Mouse (Mus musculus) 416B (cell line): ENCODE measurements around the gene Itprip.

ENCODE experiments used
- DNase-seq: peaks from one replicate; pipeline ENCODE4 v3.0.0; 2011; ENCODE audit warnings: low read depth

Itprip gene

DNA sequence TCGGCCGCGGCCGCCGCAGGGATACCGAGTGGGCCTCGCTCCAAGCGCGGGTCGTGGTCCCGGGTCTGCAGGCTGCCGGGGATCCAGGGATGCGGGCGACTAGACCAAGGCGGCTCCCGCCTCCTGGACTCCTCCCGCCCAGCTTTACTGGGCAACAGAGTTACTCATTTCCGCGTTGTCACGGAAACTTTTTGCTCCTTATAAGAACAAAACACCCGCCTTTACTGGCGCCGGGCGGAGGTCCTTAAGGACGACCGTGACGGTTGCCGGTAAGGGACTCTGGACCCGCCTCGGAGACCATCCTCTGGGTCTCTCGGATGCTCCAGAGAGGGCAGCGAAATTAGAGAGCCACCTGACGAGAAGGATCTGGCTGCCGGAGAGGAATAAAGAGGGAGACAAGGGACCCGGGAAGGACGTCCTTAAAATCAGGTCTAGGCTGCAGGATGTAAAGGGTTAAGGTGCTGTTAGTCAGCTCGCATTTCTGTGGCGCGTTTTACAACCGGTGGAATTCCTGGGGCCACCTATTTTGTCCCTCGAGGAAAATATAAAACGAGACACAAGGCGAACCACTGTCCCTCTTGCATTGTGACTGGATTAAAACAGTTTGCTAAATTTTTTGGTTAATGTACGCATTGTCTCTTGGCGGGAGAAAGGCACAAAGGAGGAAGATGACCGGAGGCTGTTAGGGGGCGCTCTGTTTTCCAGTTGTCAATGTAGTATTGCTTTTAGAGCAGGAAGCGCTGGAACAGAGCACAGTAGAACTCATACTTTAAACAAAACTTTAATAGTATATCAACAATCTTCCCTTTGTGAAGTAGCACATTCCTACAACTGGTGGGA lies at the start of gene Itprip, which contains the start of gene Cfap43:
Itprip (minus strand) TSS at position 174 of the 840 bp plus-strand sequence.
Cfap43 (minus strand) TSS at position 162 of the 840 bp plus-strand sequence.
- DNase-seq = peak; percentile 97

DNA sequence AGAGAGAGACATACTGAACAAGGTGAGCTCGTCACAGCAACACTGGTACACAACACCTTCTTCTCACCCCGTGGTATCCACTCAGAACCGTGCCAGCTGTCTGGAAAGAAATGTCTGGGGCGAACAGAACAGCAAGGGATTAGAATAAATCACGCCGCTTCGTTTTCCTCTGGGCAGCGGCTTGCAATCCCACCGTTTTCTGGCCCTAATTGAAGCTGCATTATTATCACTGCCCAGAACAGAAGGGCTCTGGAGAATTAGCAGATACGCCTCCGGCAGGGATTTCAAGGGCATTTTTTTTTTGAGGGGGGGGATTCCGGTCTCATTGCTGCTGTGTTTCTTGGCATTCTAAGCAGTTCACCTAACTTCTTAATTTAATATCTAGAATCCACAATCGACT lies 39.1 kb upstream of the Itprip start:
- no peak for DNase-seq

DNA sequence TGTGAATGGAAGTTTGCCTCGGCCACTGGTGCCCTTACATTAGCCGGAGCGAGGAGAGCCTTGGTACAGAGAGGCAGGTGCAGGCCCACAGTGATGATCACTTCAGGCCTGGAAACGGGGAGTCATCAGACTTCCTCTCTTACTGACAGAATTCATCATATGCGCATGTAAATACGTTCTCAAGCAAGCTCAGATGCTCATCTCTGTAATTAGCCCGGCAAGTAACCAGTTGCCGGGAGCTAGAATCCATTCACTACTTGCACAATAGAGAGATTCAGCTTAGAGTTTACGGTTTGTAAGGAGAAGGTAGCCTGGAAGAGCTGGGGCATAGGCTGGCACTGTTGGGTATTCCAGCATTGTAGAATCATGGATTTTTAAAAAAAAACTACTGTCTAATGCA lies 34.1 kb upstream of the Itprip start:
- DNase-seq = no peak

DNA sequence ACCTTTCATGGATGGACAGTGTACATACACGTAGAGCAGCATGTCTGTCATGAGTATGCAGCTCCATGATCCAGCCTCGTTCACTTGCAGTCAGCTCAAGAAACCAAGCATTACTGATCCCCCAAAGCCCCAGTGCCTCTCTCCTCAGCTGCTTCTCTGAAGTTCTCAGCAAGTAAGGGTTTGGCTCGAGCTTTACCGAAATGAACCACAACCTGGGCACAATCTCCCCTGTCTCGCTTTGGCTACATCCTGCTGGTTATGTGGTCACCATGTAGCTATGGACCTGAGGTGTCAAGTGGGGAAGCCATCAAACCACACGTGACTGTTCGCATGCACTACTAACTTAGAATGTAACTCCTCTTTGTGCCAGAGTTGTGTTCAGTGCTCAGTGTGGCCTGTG lies 31.8 kb upstream of the Itprip start:
- no peak for DNase-seq

DNA sequence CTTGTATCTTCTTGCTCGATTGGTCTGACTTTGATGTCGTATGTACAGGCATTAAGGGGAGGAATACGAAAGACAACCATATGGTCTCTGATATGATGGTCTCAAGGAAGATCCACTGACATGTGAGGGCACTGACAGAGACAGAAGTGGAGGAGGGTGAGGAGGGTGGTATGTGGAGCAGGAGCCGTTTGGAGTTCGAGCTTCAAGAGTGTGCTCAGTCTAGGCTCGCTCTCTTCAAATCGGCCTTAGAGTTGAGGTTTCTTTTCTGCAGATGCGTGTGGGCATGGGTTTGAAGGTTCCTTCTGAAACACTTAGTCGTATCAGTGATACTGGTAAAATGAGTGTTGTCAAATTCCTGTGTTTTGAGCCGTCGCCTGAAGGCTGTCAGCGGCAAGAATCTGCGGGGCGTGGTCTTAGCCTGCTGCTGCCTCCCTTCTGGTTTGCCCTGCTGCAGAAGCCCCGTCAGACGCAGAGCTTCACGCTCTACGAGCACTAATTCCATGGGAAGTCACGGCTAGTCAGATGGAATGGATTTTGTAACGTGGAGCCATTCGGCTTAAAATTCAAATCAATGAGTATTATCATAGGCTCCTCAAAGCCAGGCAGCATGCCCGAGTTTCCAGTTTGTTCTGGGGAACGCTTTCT lies 27.8 kb upstream of the Itprip start:
- no peak for DNase-seq

DNA sequence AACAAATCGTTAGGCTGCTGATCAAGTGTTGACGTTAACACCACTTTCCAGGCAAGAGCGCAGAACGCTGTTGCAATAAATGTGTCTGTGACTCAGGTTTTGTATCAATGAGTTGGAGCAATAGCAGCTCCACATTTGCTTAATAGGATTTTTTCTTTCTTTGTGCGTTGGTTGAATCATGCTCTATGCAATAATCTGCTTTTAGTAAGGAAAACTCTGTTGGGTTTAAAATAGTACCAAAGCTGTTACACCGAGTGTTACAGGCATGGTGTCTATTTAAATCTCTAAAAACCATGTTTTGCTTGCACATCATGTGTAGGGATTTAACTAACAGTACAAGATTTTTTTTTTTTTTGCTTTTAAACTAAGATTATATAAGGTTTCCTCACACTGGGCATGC lies 20.3 kb upstream of the Itprip start:
- DNase-seq = no peak

DNA sequence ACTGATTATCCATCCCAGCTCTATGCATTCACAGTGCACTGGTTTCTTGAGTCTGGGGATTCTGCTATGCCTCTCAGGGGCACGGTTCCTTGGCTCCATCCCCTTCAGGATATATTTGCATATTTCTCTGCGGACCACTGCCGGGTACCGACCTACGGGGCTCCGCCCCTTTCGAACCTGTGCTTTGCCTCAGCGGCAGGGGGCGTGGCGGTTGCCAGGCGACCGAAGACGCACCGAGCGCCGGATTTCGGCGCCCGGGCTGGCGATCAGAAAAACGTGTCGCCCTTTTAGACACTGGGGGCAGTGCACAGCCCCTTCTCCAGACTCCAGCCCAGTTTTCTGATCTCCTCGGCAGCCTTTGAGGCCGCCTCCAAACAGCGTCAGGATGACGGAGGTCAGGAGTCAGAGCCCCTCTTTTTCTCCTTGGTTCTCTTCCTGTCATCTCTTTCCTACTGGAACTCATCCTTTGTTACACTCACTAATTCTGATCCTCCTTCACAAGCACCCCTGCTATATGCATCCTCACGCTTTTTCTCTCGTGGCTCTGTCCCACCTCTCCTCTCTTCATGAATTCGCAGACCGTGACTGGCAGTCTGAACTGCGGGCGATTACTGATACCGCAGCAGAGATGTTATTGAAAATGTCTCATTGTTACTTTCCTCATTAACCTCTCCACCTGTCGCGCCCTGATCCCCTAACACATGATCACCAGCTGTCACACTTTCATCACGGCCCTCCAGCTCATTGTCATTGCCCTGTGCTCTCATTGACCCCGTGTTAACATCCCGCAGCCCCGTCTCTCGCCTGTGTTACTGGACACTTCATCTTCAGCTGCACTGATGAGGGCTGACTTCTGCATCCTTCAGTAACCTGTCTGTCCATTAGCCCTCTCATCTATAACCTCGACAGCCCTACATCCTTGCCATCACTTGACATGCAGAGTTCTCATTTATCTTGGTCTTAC lies 18.6 kb upstream of the Itprip start, which contains the start of gene Cfap58:
Cfap58 (plus strand) TSS at position 233 of the 964 bp plus-strand sequence.
- peak; percentile 82 for DNase-seq

DNA sequence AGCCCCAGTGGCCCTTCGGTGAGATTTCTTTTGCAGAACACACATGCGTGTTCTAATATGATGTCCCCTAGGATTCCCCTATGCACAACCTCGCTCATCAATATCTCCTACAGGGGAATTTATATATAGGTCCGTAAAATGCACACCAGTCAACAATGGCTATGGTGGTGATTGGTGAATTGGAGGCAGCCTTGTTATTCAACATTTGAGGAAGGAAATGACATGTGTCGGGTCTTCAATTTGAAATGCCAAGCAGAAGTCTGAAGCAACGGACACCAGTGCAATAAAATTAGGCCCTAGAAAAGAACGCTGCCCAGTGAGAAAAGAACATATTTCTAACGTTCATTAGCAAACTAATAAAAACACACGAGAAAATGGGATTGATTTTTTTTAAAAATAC lies 17.8 kb upstream of the Itprip start:
- peak; percentile 66 for DNase-seq

DNA sequence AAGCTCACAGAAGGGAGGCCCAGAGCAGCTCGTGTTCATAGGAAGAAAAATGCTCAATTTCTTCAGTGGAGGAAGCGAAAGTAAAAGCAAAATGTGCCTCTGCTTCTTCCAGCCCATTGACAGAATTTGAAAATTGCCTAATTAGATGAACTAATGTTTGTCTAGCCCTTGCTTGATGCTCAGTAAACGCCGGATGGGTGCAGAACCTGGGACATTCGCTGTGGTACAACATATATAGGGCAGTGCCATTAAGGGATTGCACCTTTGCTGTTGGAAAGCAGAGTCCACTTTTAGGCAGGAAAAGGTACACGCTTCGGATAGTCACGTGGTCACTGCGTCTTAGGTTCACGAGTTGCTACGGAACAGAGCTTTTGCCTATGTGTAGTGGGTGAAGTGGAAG lies 17.4 kb upstream of the Itprip start:
- DNase-seq = peak; percentile 44

DNA sequence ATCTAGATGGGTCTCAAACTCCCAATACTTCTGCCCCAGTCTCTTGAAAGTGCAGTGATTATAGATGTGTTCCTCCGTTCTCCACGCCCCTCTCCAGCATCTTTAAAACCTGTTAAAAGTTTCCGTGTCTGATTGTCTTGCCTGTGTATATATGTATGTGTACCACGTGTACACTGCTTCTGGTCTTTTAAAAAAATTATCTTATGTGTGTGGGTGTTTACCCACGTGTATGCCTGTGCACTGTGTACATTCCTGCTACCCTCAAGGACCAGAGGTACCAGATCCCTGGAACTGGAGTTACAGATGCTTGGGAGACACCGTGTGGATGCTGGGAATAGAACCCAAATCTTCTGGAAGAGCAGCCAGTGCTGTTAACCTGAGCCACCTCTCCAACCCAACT lies 16.4 kb upstream of the Itprip start:
- DNase-seq = no peak

DNA sequence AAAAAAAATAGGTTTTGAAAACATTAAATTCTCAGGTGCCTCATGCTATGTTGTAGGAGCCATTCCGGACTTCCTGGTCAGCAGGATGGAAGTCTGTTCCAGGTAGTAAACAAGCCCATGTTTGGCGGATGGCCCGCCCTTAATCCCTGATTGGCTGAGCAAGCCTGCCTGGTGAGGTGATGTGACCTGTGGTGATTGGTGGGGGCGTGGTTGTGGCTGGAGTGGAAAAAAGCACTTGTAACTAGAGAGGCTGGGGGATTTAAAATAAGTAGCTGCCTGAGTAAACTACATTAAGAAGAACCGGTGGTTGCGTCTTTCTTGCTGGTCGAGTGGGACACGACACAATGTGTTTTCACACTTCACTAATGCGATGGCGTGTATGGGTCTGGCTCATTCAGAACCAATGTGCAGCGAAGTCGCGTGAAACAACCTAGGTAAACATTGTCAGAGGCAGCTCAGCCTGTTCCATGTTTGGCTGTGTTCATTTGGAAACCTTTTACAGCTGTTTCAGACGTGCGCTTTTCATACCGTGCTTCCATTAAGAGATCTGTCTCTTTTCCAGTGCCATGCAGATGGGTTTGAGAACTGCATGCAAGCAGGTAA lies 15.6 kb upstream of the Itprip start:
- DNase-seq = peak; percentile 26

DNA sequence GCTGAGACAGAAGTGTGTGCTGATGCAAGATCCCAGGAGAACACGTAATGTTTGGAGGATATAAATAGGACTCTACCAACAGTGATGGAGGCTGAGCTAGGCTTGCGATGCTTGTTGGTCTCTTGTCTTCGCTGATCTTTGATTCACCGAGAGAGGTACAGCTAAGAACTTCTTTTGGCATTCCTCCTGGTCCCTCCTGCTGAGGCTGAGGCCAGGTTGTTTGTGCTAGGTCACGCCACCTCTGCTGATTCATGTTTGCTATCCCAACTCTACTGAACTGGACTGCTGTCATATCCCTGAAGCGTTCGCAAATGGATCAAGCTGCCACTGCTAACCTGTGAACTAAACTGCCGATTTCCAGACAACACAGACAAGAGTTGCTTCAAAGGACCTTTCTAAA lies 15.0 kb upstream of the Itprip start:
- no peak for DNase-seq

DNA sequence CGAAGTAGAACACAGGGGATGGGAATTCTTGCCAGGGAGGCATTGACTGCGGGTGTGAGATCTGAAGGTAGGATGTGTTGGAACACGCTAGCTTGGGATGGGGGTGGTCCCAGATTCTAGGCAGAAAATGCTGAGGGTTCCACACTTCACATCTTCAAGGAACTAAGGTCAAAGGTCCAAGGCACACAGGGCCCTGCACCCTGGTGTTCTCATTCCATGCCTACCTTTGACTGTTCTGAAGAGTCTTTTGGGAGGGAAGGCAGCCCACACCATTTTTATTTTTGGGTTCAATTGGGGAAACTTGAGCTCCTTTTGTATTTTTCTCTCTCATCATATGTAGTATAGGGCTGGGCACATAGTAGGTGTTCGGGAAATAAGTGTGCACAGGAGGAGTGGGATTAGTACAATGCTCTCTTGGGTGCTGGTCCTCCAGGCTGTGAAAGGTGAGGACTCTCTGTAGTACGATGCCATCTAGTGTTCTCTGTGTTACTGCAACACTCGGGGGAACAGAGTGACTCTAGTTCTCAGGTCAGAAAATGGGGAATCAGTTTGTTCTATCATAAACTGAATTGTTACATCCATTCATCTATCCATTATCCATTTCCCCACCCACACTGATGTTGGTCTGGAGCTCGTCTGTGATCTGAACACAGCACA lies 13.0 kb upstream of the Itprip start:
- DNase-seq = peak; percentile 71

DNA sequence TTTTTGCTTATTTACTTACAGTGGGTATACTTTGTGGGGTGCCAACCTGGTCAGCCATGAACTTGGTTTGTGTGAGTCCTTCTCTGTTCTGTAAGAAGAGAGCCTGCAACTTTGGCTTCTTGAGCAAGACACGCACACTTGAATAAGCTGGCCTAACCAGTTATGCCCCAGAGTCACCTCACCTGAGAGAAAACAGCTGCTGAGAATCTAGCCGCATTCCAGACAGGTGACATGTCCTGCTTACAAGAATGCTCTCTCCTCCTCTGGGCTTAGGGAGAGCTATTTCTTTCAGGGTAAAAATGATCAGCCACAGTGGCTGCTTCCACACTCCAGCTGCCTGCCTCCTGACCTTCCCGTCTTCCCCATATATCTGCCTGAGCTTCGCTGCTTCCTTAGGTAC lies 9.9 kb upstream of the Itprip start:
- DNase-seq = no peak

DNA sequence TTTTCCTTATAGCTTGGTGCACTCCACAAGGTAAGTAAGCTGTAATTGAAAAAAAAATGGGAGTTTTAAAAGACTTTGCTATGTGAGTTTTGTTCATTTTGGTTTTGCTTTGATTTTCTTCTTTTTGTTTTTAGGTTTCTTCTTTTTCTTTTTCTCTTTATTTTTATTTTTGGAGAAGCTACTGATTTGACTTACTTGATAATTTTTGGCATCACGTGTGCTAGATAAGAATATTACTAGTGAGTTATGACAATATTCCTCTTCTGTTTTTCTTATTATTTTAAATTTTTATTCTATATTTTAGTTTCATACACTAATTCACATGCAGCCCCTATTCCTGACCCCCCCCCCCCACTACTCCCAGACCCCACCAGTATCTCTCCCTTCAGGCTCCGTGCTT lies 7.9 kb upstream of the Itprip start:
- DNase-seq = no peak

DNA sequence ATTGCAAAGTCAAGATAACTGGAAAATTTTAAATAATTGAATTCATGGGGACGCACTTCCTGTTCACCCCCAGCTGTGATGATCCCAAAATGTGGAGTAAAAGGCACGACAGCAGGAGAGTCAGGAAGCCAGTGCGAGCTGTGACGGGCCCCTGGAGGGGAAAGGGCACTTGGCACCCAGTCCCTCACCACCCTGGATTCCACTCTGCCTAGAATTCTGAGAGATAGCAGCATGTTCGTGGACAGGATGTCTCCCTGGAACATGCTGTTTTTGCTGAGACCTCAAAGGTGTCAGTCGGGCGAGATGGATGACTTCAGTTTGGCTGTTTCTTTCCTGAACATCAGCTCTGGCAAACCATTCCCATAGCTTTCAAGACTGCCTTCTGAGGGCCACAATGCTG lies 6.7 kb upstream of the Itprip start:
- no peak for DNase-seq

DNA sequence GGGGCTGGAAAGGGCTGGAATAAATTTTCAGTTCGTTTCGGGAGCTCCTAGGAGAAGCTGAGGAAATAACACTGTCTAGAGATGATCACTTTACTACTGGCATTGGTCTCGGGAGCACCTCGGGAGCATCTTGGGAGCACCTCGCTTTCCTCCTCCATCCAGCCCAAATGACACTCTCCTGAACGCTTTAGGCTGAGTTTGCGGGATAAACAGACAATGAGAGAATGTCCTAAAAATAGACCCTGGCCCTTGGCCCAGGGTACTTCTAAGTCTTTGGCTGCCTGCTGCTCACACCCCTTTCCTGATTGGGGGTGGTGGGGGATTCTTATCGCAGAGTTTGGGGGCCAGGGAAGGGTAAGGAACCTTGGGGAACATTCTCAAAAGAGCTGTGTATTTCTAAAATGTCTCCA lies 872 bp upstream of the Itprip start:
- no peak for DNase-seq

DNA sequence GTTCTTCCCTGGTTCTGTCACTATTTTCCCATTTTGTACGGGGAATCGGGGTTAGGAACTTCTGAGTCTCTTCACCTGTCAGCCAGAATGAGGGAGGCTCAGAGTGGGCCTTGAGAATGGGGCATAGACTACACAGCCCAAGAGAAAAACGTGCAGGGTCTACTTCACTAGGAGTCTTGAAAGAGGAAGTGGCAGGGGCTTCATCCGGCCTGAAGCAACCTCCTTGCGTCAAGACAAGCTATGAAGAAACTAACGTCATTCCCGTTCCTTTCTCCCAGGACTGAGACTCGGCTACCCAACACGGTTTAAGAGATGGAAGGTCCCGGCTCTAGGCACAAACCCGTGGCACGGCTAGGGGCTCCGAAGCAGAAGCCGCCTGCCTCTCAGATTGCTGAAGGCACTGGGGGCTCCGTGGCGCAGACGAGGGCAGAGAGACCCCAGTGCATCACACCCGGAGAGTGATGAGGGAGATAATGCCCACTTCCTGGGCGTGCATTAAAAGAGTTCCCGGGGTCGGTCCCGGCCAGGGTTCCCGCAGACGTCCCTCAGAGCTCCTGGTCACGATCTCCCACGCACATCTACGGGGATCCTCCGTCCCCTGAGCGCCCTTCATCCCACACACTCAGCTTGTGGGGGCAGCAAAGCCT lies 521 bp downstream of the Itprip start:
- DNase-seq = peak; percentile 78

DNA sequence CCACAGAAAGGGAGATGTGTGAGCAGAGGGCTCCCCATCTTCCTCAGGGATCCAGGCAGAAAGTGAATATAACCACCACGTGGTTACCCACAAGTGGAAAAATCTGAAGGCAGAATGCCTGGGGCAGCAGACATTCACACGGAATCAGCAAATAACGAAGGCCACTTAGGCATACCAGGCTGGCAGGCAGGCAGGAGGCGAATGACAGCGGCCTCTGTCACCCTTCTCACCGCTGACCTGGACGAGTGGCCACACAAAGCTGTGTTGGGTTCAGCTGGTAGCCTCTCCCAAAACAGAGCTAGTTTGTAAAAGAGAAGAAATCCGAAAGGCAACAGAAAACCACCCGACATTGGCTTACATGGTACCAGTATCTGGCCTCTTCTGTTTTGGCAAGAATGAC lies 1.1 kb downstream of the Itprip start:
- no peak for DNase-seq

DNA sequence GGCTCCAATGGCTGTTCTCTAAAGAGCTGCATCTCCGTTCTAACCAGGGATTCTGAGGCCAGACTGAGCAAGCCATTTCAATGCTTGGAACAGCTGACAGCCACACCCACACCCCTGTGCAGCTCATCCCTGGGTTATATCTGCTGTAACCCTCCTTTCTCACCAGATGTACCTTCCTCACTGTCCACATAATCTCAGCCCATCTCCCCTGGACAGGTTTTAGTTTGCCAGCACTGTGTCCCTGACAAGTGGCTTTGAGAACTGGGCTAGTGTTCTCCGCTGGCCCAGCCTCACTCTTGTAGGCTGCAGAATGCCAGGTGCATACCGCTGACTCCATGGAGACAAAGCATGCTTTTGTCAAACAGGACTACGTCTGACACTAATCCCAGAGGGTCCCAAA lies 1.7 kb downstream of the Itprip start:
- no peak for DNase-seq

DNA sequence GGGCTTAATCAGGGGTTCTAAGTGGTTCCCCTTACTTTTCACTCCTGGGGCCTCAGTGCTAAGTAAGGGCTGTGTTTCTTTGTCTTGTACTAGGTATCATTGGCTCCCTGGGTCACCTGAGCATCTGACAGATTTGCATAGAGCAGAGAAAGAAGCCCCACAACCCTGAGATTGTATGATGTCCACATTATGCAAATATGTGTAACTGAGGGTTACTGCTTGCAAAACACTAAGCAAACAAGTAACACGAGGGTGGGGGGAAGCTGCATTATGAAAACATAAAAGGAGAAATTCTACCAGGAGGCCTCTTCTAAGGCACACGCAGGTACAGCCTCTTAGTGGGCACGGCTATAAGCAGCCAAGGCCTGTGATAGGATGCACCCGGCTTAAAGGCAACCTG lies 3.8 kb downstream of the Itprip start:
- DNase-seq = no peak
